Mouse (Mus musculus): ENCODE measurements at regions not wholly inside any gene's neighbourhood (a gene's known extent, or its start where the extent isn't known, plus 50 kb on each side); places are given as distances from the start of the nearest gene placed in this dataset.

DNA sequence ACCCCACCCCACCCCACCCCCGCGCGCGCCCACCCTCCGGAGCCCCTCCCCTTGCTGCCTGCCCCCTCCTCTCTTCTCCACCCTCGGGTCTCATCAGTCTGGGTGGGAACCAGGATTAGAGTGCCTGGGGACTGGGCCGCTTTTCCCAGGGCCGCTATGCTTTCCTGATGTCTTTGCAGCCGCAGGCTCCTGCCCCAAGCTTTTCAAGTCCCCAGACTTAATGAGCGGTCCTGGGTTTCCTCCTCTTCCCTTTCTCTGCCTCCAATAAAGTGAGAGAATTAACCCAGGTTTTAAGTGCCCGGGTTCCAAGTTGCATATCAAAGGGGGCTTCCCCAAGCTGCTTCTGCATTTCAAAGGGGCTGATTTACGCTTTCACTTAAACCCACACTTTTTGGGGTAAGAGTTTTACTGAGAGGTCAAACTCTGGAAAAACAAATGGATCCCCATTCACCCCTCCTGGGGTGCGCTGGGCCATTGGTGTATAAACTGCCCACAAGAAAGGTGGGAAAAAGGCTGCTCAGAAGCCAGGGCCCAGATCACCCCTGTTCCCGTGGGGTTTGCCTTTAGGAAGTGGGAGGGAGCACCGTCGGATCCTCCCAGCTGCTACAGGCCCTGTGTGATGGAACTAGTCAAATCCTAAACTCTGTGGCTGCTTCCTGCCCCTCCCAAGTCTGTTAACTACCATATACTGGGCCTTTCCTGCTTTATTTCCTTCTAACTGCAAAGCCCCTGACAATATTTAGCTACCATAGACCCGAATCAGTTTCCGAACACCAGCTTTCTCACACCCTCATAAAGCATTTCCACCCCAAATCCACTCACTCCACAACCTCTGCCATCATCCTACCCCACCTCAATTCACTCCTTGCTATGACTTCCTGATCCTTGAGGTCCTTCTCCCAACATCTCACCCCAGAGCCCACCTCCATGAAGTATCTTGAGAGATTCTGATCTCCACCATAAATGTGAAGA is 89.4 kb downstream of the Zfp36l1 start:
- TF ChIP-seq GATA4 (IDR thresholded peaks at IDR 0.05; ENCODE audit: insufficient replicate concordance, low read length) = no peak

DNA sequence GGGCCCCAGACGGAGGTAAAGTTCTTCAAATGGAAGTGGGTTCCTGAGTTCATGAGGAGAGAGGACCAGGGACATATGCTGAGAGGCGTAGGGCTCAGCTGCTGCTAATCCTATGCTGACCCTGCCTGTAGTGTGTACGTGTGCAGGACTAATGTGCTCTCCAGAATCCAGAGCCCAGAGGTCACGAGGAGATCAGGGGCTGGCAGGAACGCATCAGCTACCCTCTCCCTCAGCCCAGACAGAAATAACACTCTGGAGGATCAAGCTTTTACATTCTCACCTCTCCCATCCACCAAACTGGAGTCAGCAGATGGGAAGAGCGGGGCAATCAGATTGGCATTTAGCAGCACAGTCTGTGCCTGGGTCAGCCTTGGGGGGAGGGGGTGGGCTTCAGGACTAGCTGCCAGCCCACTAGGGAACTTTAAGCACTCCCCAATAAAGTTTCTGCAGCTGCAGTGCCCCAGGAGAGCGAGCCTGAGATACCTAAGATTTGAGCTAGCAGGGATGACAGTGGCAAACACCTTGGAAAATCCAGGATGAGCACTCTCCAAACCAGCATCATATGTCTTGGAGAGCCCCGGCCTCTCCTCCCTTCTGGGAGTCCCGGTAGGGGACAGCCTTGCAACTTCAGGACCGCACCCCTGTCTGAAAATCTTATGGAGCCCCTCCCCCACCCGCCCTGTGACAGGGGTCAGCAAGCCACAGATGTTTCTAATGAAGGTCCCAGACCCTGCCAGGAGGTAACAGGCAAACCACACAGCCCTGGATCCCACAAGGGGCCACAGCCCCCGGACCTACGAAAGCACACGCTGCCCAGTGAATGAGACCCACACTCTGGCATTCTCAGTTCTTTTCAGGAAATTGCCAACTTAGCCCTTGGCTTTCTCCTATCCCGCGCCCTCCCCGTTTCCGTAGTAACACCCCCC is 90.4 kb downstream of the Zfp36l1 start:
- no peak for TF ChIP-seq GATA4 (IDR thresholded peaks at IDR 0.05; ENCODE audit: insufficient replicate concordance, low read length)

DNA sequence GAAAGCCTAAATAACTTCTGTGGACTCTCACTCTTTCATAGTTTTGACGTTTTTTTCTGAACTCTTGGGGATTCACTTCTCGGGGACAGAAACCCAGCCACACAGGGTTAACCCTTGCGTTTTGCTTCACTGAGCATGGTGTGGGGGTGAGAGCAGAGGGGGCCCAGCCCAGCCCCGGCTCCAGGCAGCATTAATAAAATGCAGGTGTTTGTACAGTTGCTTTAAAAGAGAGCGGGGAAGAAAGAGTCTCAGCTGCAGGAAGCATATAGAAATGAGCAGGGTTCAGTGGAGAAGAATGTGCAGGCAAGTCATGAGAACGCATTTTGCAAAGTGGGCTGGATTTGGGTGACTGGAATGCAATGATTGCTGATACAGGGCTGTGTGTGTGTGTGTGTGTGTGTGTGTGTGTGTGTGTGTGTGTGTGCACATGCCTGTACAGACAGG is 91.8 kb downstream of the Zfp36l1 start:
- TF ChIP-seq GATA4 (IDR thresholded peaks at IDR 0.05; ENCODE audit: insufficient replicate concordance, low read length) = no peak

DNA sequence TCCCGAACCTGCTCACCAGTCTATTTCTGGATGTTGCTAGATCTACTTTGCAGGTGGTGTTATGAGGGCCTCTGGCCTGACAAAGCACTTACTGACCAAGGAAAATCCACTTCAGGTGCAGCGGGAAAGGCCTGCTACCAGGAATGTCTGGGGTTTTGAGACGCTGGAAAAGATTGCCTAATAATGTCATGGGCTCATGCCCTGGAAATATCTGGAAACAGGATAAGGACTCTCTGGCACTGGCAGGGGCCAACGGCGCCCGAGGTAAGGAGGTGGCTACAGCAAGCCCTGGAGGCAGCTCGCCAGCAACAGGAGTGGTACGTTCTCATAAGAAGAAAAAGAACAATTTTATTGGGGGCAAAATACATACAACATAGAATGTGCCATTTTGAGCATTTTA is 94.7 kb downstream of the Zfp36l1 start:
- no peak for TF ChIP-seq GATA4 (IDR thresholded peaks at IDR 0.05; ENCODE audit: insufficient replicate concordance, low read length)

DNA sequence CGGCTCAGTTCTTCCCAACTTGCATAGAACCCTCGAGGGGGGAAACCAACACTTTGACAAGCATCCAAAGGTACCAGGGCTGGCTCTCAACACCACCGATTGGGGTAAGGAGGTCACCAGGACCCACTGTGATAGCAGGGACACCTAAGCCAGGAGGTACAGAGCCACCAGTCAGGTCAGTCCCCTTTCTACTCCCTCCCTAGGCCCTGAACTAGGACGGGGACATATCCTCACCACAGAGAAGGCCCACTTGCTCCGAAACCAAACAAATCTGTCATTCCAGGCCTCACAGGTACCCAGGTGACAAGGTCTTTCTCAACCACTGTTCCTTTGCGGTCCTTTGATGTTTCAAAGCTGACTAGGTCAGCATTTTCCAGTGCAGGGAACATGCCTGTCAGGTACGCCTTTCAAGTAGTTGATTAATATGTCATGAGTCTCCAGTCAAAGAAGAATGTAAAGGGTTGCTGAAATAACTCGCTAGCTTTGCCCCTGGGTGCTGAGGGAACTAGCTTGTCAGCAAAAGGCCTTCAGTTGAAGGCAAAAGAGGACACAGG is 95.4 kb downstream of the Zfp36l1 start:
- TF ChIP-seq GATA4 (IDR thresholded peaks at IDR 0.05; ENCODE audit: insufficient replicate concordance, low read length) = no peak

DNA sequence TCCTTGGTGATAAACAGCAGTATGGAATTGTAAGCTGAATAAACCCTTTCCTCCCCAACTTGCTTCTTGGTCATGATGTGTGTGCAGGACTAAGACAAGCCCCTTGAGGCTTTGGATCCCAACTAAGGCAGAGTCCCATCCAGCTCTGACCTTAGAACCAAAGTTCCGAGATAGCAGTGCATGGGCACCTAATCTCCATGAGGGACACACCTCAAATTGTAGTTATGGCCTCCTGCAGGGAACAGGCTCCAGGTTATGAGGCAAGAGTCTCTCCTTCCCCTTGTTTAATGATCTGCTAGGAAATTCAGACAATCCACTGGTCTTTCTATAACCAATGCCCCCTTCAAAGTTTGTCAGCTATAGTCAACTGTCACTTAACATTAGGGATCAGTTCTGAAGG is 96.9 kb downstream of the Zfp36l1 start:
- no peak for TF ChIP-seq GATA4 (IDR thresholded peaks at IDR 0.05; ENCODE audit: insufficient replicate concordance, low read length)

DNA sequence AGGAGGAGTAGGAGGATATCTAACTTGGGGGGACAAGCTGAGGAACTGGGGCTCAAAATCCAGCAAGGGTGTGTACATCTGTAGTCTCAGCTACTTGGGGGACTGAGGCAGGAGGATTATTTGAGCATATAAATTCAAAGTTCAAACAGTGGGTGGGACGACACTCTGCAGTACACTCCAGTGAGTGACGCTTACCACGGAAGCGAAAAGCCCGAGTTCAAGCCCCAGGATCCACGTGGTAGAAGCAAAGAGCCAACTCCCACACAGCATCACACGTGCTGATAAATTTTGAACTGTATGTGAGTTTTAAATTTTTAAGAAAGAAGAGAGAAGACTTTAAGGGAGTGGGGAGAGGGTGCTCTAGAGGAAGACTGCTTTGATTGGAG is 98.2 kb downstream of the Zfp36l1 start:
- no peak for TF ChIP-seq GATA4 (IDR thresholded peaks at IDR 0.05; ENCODE audit: insufficient replicate concordance, low read length)

DNA sequence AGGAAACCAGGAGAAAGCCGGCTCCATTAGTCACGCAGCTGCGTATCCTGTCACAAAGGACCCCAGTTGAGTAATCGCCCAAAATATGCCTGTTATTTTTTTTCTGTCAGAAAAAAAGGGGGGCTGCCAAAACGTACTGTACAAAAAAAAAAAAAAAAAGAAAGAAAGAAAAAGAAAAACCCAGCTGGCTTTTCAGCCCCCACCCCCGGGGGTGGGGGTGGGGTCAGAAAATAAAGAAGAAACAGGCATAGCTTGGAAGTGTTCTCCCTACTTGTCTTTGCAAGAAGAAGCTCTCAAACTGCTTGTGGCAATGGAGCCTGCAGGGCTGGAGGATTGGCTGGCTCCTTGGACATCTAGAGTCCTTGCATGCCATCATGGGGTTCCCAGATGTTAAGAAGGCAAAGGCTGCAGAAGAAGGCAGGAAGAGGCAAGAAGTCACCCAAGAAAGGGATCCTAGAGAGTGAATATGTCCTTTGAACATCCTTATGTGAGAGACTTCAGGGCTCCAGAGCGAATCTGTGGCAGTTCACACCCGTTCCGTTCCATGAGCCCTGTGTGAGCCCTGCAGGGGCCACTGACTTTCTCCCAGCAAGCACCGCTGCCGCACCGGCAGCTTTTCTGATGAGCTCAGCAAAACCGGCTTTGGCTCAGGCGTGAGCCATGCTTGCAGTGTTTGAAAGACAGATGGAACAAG is 98.8 kb downstream of the Zfp36l1 start:
- TF ChIP-seq GATA4 (IDR thresholded peaks at IDR 0.05; ENCODE audit: insufficient replicate concordance, low read length) = no peak

DNA sequence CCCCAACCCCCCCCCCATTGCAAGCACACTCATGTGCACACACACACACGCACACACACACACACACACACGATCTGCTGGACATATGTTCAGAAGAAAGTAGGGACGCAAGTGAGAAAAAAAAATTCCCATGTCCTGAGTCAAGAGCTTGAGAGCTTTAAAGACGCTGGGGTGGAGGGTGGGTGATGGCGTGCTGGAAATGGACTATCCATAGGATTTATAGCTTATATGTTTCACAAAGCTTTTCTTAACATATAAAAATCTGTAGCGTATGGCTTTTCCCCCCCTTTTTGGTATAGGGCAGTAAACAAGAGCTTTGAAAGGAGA is 99.3 kb downstream of the Zfp36l1 start:
- TF ChIP-seq GATA4 (IDR thresholded peaks at IDR 0.05; ENCODE audit: insufficient replicate concordance, low read length) = no peak

DNA sequence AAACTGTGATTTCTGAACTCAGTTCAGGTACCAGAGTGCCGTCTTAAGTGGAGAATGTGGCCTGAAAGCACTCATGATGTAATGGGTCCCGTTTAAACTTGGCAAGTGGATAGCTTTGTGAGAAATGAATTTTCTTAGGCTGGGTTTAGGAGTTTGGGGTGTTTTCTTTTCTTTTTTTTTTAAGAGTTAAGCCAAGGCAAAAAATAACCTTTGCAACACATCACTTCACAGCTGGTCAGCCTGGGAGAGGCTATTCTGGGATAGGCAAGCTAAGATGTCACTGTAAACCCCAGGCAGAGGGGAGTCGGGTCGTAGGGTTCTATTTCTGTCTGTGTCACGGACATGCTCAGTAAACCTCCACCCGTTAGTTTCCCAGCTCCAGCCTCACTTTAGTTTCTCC is 100.9 kb downstream of the Zfp36l1 start:
- no peak for TF ChIP-seq GATA4 (IDR thresholded peaks at IDR 0.05; ENCODE audit: insufficient replicate concordance, low read length)

DNA sequence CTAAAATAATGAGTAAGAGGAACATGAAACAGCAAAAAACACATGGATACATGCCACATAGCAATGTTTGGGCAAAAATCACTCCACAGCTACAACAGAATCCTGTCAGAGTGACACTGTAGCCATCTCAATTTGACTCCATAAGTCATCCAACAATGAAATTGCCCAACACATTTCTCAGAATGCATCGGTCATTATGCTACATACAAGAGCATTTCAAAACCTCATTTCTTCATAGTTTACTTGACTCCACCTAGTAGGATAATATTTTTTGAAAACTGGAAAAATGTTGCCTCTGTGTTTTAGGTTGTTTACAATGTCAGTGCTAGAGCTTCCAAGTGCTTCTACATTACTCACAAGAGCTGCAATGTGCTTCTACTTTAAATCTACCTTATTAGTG is 101.9 kb downstream of the Zfp36l1 start:
- no peak for TF ChIP-seq GATA4 (IDR thresholded peaks at IDR 0.05; ENCODE audit: insufficient replicate concordance, low read length)

DNA sequence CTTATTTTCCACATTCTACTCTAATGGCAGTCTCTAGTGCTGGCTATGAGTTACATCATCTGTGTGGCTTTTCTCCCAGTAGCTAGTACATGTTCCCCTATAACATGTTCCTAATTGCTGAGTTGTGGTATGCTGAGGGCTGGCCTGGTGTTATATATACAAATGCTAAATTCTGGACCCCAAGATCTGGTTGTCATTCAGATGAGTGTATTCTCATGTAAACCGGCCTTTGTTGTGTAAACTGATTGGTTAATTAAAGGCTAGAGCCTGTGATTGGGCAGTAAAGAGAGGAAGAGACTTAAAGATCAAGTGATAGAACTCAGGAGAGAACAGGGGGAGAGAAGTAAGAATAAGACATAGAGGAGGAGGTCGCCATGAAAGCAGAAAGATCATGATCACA is 102.6 kb downstream of the Zfp36l1 start:
- no peak for TF ChIP-seq GATA4 (IDR thresholded peaks at IDR 0.05; ENCODE audit: insufficient replicate concordance, low read length)

DNA sequence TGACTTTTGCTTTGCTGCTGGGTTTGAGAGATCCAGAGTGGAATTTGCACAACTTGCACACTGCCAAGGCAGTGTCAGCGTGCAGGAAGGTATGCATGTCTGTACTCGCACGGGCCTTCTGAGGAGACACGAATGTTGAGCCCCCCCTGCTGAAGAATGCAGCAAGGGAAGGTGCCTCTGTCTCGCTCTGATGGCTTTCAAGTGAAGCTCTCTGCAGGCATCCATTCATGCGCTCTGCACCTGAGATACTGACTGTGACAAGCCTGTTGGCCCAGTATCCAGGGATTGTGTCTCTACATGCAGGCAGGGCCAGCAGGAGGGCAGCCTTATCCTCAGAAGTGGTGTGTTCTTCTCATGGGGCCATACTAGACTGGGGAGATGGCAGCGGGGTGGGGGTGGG is 105.0 kb downstream of the Zfp36l1 start:
- no peak for TF ChIP-seq GATA4 (IDR thresholded peaks at IDR 0.05; ENCODE audit: insufficient replicate concordance, low read length)

DNA sequence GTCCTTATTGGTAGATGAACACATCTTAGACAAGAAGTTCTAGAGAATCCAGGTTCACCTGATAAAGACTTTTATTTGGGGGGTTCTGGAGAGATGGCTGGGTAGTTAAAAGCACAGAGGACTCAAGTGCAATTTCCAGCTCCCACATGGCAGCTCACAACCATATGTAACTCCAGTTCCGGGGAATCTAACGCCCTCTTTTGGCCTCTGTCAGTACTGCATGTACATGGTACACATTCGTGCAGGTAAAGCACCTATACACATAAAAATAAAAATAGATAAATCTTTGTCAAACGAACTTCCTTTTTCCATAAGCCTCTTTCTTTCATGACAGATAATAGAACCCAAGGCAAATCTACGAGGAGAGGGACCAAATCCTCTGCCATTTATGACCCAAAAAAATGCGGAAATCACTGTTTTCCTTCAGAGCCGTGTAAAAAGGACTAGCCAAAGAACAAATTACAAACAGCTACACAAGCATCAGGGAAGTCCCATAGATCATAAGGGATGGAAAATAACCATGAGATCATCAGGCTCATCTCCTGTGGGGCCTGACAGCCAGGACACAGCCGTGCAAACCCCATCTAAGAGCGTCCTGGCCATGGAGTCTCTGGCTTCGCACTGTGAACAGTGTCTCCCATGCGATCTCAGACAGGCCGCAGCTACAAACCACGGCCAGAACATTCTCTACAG is 107.4 kb downstream of the Zfp36l1 start:
- no peak for TF ChIP-seq GATA4 (IDR thresholded peaks at IDR 0.05; ENCODE audit: insufficient replicate concordance, low read length)

Data from liver, adult (tissue).